Comparison of ENCODE assay signal across 9 mouse cellular contexts in the genomic region with DNA sequence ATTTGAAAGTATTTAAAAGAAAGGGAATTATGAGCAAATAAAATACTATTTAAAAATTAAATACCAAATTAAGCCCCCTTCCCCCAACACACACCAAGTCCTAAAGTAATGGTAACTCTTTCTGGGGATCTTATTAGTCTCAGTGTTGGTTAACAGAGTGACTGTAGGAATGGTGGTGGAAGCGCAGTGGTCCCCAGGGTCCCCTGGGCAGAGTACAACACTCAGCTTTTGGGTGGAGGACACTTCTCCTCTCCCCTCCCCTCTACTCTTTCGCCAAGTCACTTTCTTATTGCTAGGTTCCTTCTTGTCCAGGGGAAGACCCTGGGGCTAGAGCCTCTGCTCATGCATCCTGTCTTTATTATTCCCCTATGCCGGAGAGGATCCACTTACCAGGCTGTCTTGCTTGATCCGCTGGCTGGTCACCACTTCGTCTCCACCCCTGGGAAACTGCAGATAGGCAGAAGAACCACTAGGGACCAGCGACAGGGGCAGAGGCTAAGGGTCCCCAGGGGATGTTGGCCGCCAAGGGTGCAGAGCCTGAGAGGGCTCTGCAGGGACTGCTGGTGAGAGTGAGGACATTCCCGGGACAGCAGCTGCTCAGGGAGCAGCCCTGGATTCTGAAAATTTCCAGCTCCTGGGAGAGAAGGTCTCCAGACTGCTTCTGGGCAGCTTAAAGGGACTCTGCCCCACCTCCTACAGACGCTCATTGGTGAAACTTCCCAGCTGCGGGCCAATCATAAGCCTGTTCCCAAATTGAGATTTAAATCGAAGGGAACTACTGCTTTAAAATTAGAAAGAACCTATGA.
A peak's percentile ranks its signal among the peaks of the same experiment; 100 is the strongest.
DNase-seq lines count a peak whose midpoint lies in the region; ATAC-seq and TF ChIP-seq lines count a peak whose summit lies in the region.
"Had no signal": no experiment of that assay in that cellular context is flagged by ENCODE, and none has a peak within 500 bp of the region (broad histone marks: within the 10 kb centered on the region; RNA-seq: fewer than 3 reads in every experiment).

No protein-coding gene starts in this region.

- peak; percentile 75 to 80 for DNase-seq in frontal cortex, postnatal 36 days (ENCODE audit: low spot score in 2 of 2)
- DNase-seq in layer of hippocampus, postnatal 36 days, result peak; percentile 66 to 74
- DNase-seq in retina, postnatal 7 days (ENCODE audit: low read depth, low spot score), result peak; percentile 8
- DNase-seq in thymus, postnatal 0 days (ENCODE audit: low spot score), result no peak

- peak overlapping the region; percentile 50 for H3K4me2 ChIP-seq in hindbrain, embryonic 13.5 days
- H3K4me2 ChIP-seq in lung, embryonic 16.5 days (ENCODE audit: low read depth, low read length), result peak overlapping the region; percentile 63

- no peaks in the 10 kb centered on the region for H3K36me3 ChIP-seq in E14TG2a.4 (ENCODE audit: insufficient read depth, low read length)
- no peaks in the 10 kb centered on the region for H3K36me3 ChIP-seq in hindbrain, embryonic 13.5 days
- H3K36me3 ChIP-seq in lung, embryonic 16.5 days (ENCODE audit: control insufficient read depth, insufficient read depth, low read length), result no peaks in the 10 kb centered on the region
- H3K36me3 ChIP-seq: G1E had no signal

- 0 out of 2 replicates have a peak, but pooled peaks have one; percentile 15 for ATAC-seq in common myeloid progenitor, adult 5-6 weeks (replicated peaks; ENCODE audit: low read depth, poor library complexity, severe bottlenecking)
- peak; percentile 49; the same call in 1 of the 2 replicates for ATAC-seq in hindbrain, embryonic 13.5 days (ENCODE audit: low FRiP score)
- peak; percentile 94 for ATAC-seq in lung, embryonic 16.5 days (ENCODE audit: low read depth)

- 0 out of 2 replicates have a peak, but pooled peaks cover under 1% of the 10 kb centered on the region for H3K27me3 ChIP-seq in E14TG2a.4 (ENCODE audit: insufficient read depth, low read length)
- H3K27me3 ChIP-seq in hindbrain, embryonic 13.5 days, result no peaks in the 10 kb centered on the region
- no peaks in the 10 kb centered on the region for H3K27me3 ChIP-seq in lung, embryonic 16.5 days (ENCODE audit: control insufficient read depth, insufficient read depth, low read depth, low read length)

- H3K27ac ChIP-seq in hindbrain, embryonic 13.5 days, result peak overlapping the region; percentile 30; the same call in 1 of the 2 replicates
- H3K27ac ChIP-seq in lung, embryonic 16.5 days (ENCODE audit: low read length), result peak overlapping the region; percentile 79

- H3K4me3 ChIP-seq in E14TG2a.4 (replicated peaks; ENCODE audit: low read length), result peak overlapping the region; percentile 51
- peak overlapping the region; percentile 23 for H3K4me3 ChIP-seq in hindbrain, embryonic 13.5 days
- H3K4me3 ChIP-seq in lung, embryonic 16.5 days (ENCODE audit: low read length), result peak overlapping the region; percentile 62

- H3K4me1 ChIP-seq in E14TG2a.4 (replicated peaks; ENCODE audit: low read depth, low read length), result peaks cover 8% of the 10 kb centered on the region; the same call in 1 of the 2 replicates
- H3K4me1 ChIP-seq in hindbrain, embryonic 13.5 days (replicated peaks), result peaks cover 26% of the 10 kb centered on the region
- 0 out of 2 replicates have a peak, but pooled peaks cover 3% of the 10 kb centered on the region for H3K4me1 ChIP-seq in lung, embryonic 16.5 days (replicated peaks; ENCODE audit: control insufficient read depth, insufficient read depth, low read length)

- H3K9me3 ChIP-seq in E14TG2a.4 (ENCODE audit: low read length), result no peaks in the 10 kb centered on the region
- no peaks in the 10 kb centered on the region for H3K9me3 ChIP-seq in hindbrain, embryonic 13.5 days
- no peaks in the 10 kb centered on the region for H3K9me3 ChIP-seq in lung, embryonic 16.5 days (ENCODE audit: control insufficient read depth, low read length)
- H3K9me3 ChIP-seq: G1E had no signal

- no peak for TF ChIP-seq CTCF in E14TG2a.4 (conservative IDR thresholded peaks at IDR 0.05; ENCODE audit: low read length)

- WGBS in hindbrain, embryonic 13.5 days, result 15% methylated on average over 11 of the region's 11 CpGs
- 11% methylated on average over 11 of the region's 11 CpGs for WGBS in lung, embryonic 16.5 days

- H3K9ac ChIP-seq in hindbrain, embryonic 13.5 days, result peak overlapping the region; percentile 35; the same call in 1 of the 2 replicates
- peak overlapping the region; percentile 67 for H3K9ac ChIP-seq in lung, embryonic 16.5 days (ENCODE audit: low read length)

Comparison
In these comparisons a context has a peak if more than half of its experiments do, and no peak if none do; other contexts are left out.
1. ATAC-seq: peak in every context shown above with its lines; median percentile 94 in lung, embryonic 16.5 days; 49 in hindbrain, embryonic 13.5 days; 15 in common myeloid progenitor, adult 5-6 weeks.